Mouse (Mus musculus) ovary, postnatal 14 days (tissue): Measurements from ENCODE around the gene 4931428F04Rik.

Experiments
- DNase-seq: peaks from one replicate; pipeline ENCODE4 v3.0.0; 2022; ENCODE audit warnings: low spot score

4931428F04Rik gene

GRCm38 (mm10) chr8:105289805-105290460 is at the start of gene 4931428F04Rik:
4931428F04Rik (minus strand) TSS chr8:105289864.
- DNase-seq, result no peak

GRCm38 (mm10) chr8:105338992-105339391 is 49.3 kb upstream of the 4931428F04Rik start:
- no peak for DNase-seq

- no peak for DNase-seq
Measured at GRCm38 (mm10) chr8:105336373-105337130, 46.9 kb upstream of the 4931428F04Rik start.

- DNase-seq, result no peak
Measured at GRCm38 (mm10) chr8:105332523-105332922, 42.9 kb upstream of the 4931428F04Rik start.

GRCm38 (mm10) chr8:105331931-105332330 is 42.3 kb upstream of the 4931428F04Rik start:
- DNase-seq, result no peak

GRCm38 (mm10) chr8:105331469-105331868 is 41.8 kb upstream of the 4931428F04Rik start:
- DNase-seq, result no peak

GRCm38 (mm10) chr8:105330325-105330724 is 40.7 kb upstream of the 4931428F04Rik start:
- DNase-seq, result no peak

- no peak for DNase-seq
Measured at GRCm38 (mm10) chr8:105326968-105327367, 37.3 kb upstream of the 4931428F04Rik start.

GRCm38 (mm10) chr8:105326141-105326672 is 36.5 kb upstream of the 4931428F04Rik start, which contains the start of the genes Lrrc29 and Tmem208:
Lrrc29 (minus strand) TSS chr8:105326278.
Tmem208 (plus strand) TSS chr8:105326354.
- peak; percentile 95 for DNase-seq

GRCm38 (mm10) chr8:105325641-105326093 is 36.0 kb upstream of the 4931428F04Rik start:
- DNase-seq, result no peak

GRCm38 (mm10) chr8:105323183-105323582 is 33.5 kb upstream of the 4931428F04Rik start:
- no peak for DNase-seq

GRCm38 (mm10) chr8:105318662-105319190 is 29.1 kb upstream of the 4931428F04Rik start:
- DNase-seq, result no peak

- DNase-seq, result no peak
Measured at GRCm38 (mm10) chr8:105317941-105318340, 28.3 kb upstream of the 4931428F04Rik start.

GRCm38 (mm10) chr8:105315073-105315769 is 25.6 kb upstream of the 4931428F04Rik start:
- no peak for DNase-seq

- no peak for DNase-seq
Measured at GRCm38 (mm10) chr8:105313622-105314402, 24.1 kb upstream of the 4931428F04Rik start.

- DNase-seq, result no peak
Measured at GRCm38 (mm10) chr8:105312891-105313481, 23.3 kb upstream of the 4931428F04Rik start.

- DNase-seq, result no peak
Measured at GRCm38 (mm10) chr8:105311718-105312117, 22.1 kb upstream of the 4931428F04Rik start.

- no peak for DNase-seq
Measured at GRCm38 (mm10) chr8:105310118-105310517, 20.5 kb upstream of the 4931428F04Rik start.

- no peak for DNase-seq
Measured at GRCm38 (mm10) chr8:105309142-105309847, 19.6 kb upstream of the 4931428F04Rik start.

GRCm38 (mm10) chr8:105308428-105308827 is 18.8 kb upstream of the 4931428F04Rik start:
- no peak for DNase-seq
